Mouse (Mus musculus): ENCODE results near the gene Glmp. TPM values are rescaled to one million over a fixed set of nuclear protein-coding genes. Genes with fewer than 3 reads are reported as not detected.
"Not testable (repeated sequence)": the region's sequence is repeated elsewhere in the genome, so short reads cannot be mapped to it uniquely, and the experiment has no call there.

Glmp gene
- polyA plus RNA-seq (2015; fragmentation: Nextera tagmentation; extraction: Ambion mirVana), result 142 and 149 TPM in 2 replicates

DNA sequence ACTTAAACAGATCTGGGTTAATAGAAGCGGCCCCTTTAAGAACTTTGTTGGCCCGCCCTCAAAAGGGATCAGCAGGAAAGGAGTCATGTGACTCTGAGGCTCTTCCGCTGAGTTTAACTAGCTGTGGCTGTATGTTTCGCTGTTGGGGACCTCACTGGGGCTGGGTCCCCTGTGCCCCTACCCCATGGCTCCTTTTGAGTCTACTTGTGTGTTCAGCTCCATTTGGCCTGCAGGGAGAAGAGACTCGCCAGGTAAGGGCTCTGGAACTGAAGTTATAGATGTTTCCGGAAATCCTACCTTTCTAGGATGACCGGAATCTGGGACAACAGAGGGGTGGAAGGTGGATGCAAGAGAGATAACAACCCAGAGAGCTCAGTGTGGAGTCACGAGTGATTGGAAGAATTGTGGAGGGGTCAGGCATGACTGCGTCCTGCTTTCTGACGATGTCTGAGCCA lies at the start of gene Glmp:
Glmp (plus strand) TSS at position 73 of the 455 bp plus-strand sequence.
- Histone ChIP-seq H3K27me3 (ENCODE audit: control insufficient read depth, insufficient read depth, low read length) (no peaks in the 10 kb centered on the region), H3K27ac (ENCODE audit: low read length) (peak within 1 kb of the TSS; percentile 34), H3K4me2 (ENCODE audit: low read depth, low read length) (peak within 1 kb of the TSS; percentile 82), H3K36me3 (ENCODE audit: control insufficient read depth, insufficient read depth) (peaks cover 39% of the 10 kb centered on the region), H3K9me3 (replicated peaks; ENCODE audit: control insufficient read depth, low read length) (no peaks in the 10 kb centered on the region), H3K4me1 (ENCODE audit: control insufficient read depth, insufficient read depth, low read length) (peaks cover 9% of the 10 kb centered on the region), H3K9ac (ENCODE audit: low read length) (peak within 1 kb of the TSS; percentile 83), H3K4me3 (ENCODE audit: low read length) (peak within 1 kb of the TSS; percentile 84)
- ATAC-seq (replicated peaks; ENCODE audit: extremely low read depth, insufficient read depth, low FRiP score), result peak; percentile 75
- under 1% methylated on average over 10 of the region's 10 CpGs for WGBS

- 0 out of 2 replicates have a peak, but pooled peaks cover 2% of the 10 kb centered on the region for H3K27me3 ChIP-seq (ENCODE audit: control insufficient read depth, insufficient read depth, low read length)
- H3K27ac ChIP-seq (ENCODE audit: low read length), result no peak overlapping the region
- no peak overlapping the region for H3K9ac ChIP-seq (ENCODE audit: low read length)
- 80% methylated on average over 2 of the region's 2 CpGs for WGBS
- H3K9me3 ChIP-seq (replicated peaks; ENCODE audit: control insufficient read depth, low read length), result no peaks in the 10 kb centered on the region
- H3K4me2 ChIP-seq (ENCODE audit: low read depth, low read length), result no peak overlapping the region
- no peaks in the 10 kb centered on the region for H3K4me1 ChIP-seq (ENCODE audit: control insufficient read depth, insufficient read depth, low read length)
- no peak for ATAC-seq (replicated peaks; ENCODE audit: extremely low read depth, insufficient read depth, low FRiP score)
- no peaks in the 10 kb centered on the region for H3K36me3 ChIP-seq (ENCODE audit: control insufficient read depth, insufficient read depth)
- no peak overlapping the region for H3K4me3 ChIP-seq (ENCODE audit: low read length)
These were observed 48.7 kb upstream of the Glmp start for GRCm38 (mm10) chr3:88276121-88276520.

- H3K9ac ChIP-seq (ENCODE audit: low read length), result no peak overlapping the region
- H3K4me3 ChIP-seq (ENCODE audit: low read length), result no peak overlapping the region
- H3K9me3 ChIP-seq (replicated peaks; ENCODE audit: control insufficient read depth, low read length), result no peaks in the 10 kb centered on the region
- no peak for ATAC-seq (replicated peaks; ENCODE audit: extremely low read depth, insufficient read depth, low FRiP score)
- 35% methylated on average over 7 of the region's 7 CpGs for whole genome bisulfite sequencing
- no peaks in the 10 kb centered on the region for H3K36me3 ChIP-seq (ENCODE audit: control insufficient read depth, insufficient read depth)
- no peak overlapping the region for H3K27ac ChIP-seq (ENCODE audit: low read length)
- H3K4me2 ChIP-seq (ENCODE audit: low read depth, low read length), result no peak overlapping the region
- H3K27me3 ChIP-seq (ENCODE audit: control insufficient read depth, insufficient read depth, low read length), result 0 out of 2 replicates have a peak, but pooled peaks cover 2% of the 10 kb centered on the region
- no peaks in the 10 kb centered on the region for H3K4me1 ChIP-seq (ENCODE audit: control insufficient read depth, insufficient read depth, low read length)
These were observed 48.2 kb upstream of the Glmp start for GRCm38 (mm10) chr3:88276529-88277143.

GRCm38 (mm10) chr3:88280035-88280434 lies 44.8 kb upstream of the Glmp start:
- WGBS, result 77% methylated on average over 2 of the region's 2 CpGs
- no peaks in the 10 kb centered on the region for H3K9me3 ChIP-seq (replicated peaks; ENCODE audit: control insufficient read depth, low read length)
- H3K4me3 ChIP-seq (ENCODE audit: low read length), result no peak overlapping the region
- H3K9ac ChIP-seq (ENCODE audit: low read length), result no peak overlapping the region
- H3K4me2 ChIP-seq (ENCODE audit: low read depth, low read length), result no peak overlapping the region
- no peak for ATAC-seq (replicated peaks; ENCODE audit: extremely low read depth, insufficient read depth, low FRiP score)
- H3K27ac ChIP-seq (ENCODE audit: low read length), result no peak overlapping the region
- H3K27me3 ChIP-seq (ENCODE audit: control insufficient read depth, insufficient read depth, low read length), result 0 out of 2 replicates have a peak, but pooled peaks cover 2% of the 10 kb centered on the region
- H3K4me1 ChIP-seq (ENCODE audit: control insufficient read depth, insufficient read depth, low read length), result no peaks in the 10 kb centered on the region
- no peaks in the 10 kb centered on the region for H3K36me3 ChIP-seq (ENCODE audit: control insufficient read depth, insufficient read depth)

DNA sequence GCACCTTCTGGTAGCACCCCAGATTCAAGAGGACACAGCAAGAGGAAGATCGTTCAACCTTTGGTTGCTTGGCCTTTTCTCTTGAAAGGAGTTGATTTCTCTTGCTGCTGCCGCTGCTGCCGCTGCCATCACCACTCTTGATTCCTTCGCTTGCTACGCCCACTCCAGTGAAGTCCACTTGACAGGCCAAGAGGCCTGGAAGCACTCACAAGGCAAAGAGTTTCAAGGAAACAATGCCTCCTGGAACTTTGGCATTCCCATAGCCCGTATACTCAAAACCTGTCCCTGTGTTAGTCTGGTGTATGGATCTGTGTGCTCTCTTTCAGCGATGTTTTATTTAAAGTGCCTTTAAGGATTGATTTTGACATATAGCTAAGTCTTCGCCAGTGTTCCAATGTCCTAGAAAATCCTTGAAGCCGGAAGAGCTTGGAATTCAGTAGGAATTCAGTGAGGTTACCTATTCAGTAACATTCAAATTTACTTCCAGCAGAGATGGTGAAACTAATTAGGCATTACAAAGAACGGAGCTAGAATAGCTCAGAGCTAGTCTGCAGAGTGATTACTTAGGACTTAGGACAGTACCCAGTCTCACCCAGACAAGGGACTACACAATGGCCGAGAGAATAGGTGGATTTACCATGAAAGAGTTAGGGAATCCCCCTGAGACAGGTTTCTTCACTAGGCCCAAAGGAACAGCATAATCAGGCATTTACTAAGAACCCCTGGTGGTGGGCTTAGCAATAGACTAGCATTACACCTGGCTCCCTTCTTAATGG lies 43.5 kb upstream of the Glmp start:
- H3K4me2 ChIP-seq (ENCODE audit: low read depth, low read length); H3K4me1 ChIP-seq (ENCODE audit: control insufficient read depth, insufficient read depth, low read length); H3K27ac ChIP-seq (ENCODE audit: low read length); H3K4me3 ChIP-seq (ENCODE audit: low read length); H3K27me3 ChIP-seq (ENCODE audit: control insufficient read depth, insufficient read depth, low read length); H3K9ac ChIP-seq (ENCODE audit: low read length); ATAC-seq (replicated peaks; ENCODE audit: extremely low read depth, insufficient read depth, low FRiP score); H3K36me3 ChIP-seq (ENCODE audit: control insufficient read depth, insufficient read depth); H3K9me3 ChIP-seq (replicated peaks; ENCODE audit: control insufficient read depth, low read length): not testable (repeated sequence)
- WGBS, result 67% methylated on average over 11 of the region's 11 CpGs

DNA sequence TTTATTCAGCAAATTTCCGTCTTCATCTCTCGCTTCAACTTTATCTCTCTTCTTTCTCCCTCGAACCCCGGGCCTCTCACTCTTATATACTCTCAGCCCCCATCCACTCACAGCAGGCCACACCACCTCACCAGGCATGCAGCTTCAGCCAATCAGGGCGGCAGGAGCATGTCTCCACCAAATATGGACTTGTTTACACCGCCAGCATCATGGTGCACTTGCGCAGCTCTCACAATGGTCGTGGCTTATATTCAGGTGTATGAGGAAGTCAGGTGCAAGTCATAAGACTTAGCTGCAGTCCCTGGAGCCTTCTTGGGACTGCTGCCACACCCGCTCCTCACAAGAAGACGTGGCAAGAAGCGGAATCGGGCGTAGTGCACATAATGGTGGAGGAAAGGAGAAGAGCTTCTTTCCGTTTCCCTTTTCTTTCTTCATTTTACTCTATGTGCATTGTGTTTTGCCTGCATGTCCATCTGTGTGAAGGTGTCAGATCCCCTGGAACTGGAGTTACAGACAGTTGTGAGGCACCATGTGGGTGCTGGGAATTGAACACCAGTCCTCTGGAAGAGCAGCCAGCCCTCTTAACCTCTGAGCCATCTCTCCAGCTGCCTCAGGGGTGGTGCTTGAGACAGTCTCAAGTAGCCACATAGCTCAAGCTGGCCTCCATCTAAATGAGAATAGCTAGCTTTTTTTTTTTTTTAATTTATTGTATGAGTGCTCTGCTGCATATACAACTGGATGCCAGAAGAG lies 39.8 kb upstream of the Glmp start:
- WGBS, result 94% methylated on average over 14 of the region's 14 CpGs
- H3K4me2 ChIP-seq (ENCODE audit: low read depth, low read length); H3K9ac ChIP-seq (ENCODE audit: low read length); H3K27me3 ChIP-seq (ENCODE audit: control insufficient read depth, insufficient read depth, low read length); H3K4me1 ChIP-seq (ENCODE audit: control insufficient read depth, insufficient read depth, low read length); H3K36me3 ChIP-seq (ENCODE audit: control insufficient read depth, insufficient read depth); H3K9me3 ChIP-seq (replicated peaks; ENCODE audit: control insufficient read depth, low read length); H3K27ac ChIP-seq (ENCODE audit: low read length); ATAC-seq (replicated peaks; ENCODE audit: extremely low read depth, insufficient read depth, low FRiP score); H3K4me3 ChIP-seq (ENCODE audit: low read length): not testable (repeated sequence)

GRCm38 (mm10) chr3:88285565-88285895 lies 39.3 kb upstream of the Glmp start:
- not testable (repeated sequence) for H3K4me3 ChIP-seq (ENCODE audit: low read length); H3K4me1 ChIP-seq (ENCODE audit: control insufficient read depth, insufficient read depth, low read length); H3K36me3 ChIP-seq (ENCODE audit: control insufficient read depth, insufficient read depth); H3K27ac ChIP-seq (ENCODE audit: low read length); H3K27me3 ChIP-seq (ENCODE audit: control insufficient read depth, insufficient read depth, low read length); ATAC-seq (replicated peaks; ENCODE audit: extremely low read depth, insufficient read depth, low FRiP score); H3K9ac ChIP-seq (ENCODE audit: low read length); H3K9me3 ChIP-seq (replicated peaks; ENCODE audit: control insufficient read depth, low read length); H3K4me2 ChIP-seq (ENCODE audit: low read depth, low read length)
- no CpG with 5 or more reads among the region's 2 CpGs for WGBS

- H3K27me3 ChIP-seq (ENCODE audit: control insufficient read depth, insufficient read depth, low read length), result no peaks in the 10 kb centered on the region
- no peak within 1 kb of the TSS for H3K4me2 ChIP-seq (ENCODE audit: low read depth, low read length)
- no peak within 1 kb of the TSS for H3K9ac ChIP-seq (ENCODE audit: low read length)
- H3K4me3 ChIP-seq (ENCODE audit: low read length), result no peak within 1 kb of the TSS
- no peaks in the 10 kb centered on the region for H3K9me3 ChIP-seq (replicated peaks; ENCODE audit: control insufficient read depth, low read length)
- H3K27ac ChIP-seq (ENCODE audit: low read length), result no peak within 1 kb of the TSS
- H3K4me1 ChIP-seq (ENCODE audit: control insufficient read depth, insufficient read depth, low read length), result no peaks in the 10 kb centered on the region
- H3K36me3 ChIP-seq (ENCODE audit: control insufficient read depth, insufficient read depth), result peaks cover 4% of the 10 kb centered on the region; the same call in 1 of the 2 replicates
- WGBS, result 89% methylated on average over 4 of the region's 4 CpGs
- no peak for ATAC-seq (replicated peaks; ENCODE audit: extremely low read depth, insufficient read depth, low FRiP score)
These were observed 37.7 kb upstream of the Glmp start, which contains the start of gene Gm38392 for GRCm38 (mm10) chr3:88287110-88287509. Gene Gm38392 (minus strand): TSS chr3:88287210.

Data from heart, embryonic 16.5 days (tissue).